Mouse (Mus musculus): ENCODE results near the gene Neurl3.
A peak's percentile ranks its signal among the peaks of the same experiment; 100 is the strongest.

DNA sequence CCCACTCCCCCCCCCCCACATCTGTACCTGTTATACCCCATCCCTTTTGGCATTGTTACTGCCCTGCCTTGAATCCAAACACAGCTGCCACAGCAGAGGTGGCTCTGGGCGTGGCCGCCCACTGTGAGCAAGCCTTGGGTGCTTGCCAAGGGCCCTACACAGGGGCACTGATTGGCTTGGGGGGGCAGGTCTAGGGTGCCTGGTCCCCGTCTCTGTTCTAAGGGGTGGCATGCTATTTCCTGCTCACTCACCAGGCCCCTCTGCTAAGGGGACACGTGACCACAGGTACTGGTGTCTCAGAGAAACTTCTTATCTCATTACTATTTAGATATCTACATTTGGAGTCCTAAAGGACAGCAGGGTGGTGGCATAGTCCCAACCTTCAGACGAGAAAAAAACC is 1.9 kb downstream of the Neurl3 start:
- TF ChIP-seq CTCF (IDR thresholded peaks at IDR 0.05; ENCODE audit: control insufficient read depth, insufficient read depth, low read length) (no peak), POLR2A (IDR thresholded peaks at IDR 0.05; ENCODE audit: borderline replicate concordance, control insufficient read depth, low read depth, low read length) (peak; percentile 29; the same call in 1 of the 2 replicates)

All from bone marrow, adult 2 months (tissue).